Mouse (Mus musculus) myocyte (in vitro differentiated cells): ENCODE results near the gene Syce3. TPM values are rescaled to one million over a fixed set of nuclear protein-coding genes. Genes with fewer than 3 reads are reported as not detected.

Experiments used
- H3K27me3 ChIP-seq: one replicate; pipeline ENCODE4 v1.6.1; 2011; ENCODE audit not compliant: control insufficient read depth, insufficient read depth, insufficient read length
- H3K36me3 ChIP-seq: one replicate; pipeline ENCODE4 v1.6.1; 2011; ENCODE audit not compliant: control insufficient read depth, insufficient read depth
- H3K4me2 ChIP-seq: one replicate; pipeline ENCODE4 v1.6.1; 2011; ENCODE audit warnings: low read depth, control low read depth
- H3K4me3 ChIP-seq: one replicate; pipeline ENCODE4 v1.5.1; 2011; ENCODE audit warnings: mild to moderate bottlenecking, control low read depth, moderate library complexity
- H3K79me2 ChIP-seq: one replicate; pipeline ENCODE4 v1.6.1; 2011; ENCODE audit not compliant: control insufficient read depth, insufficient read depth
- H3ac ChIP-seq: one replicate; pipeline ENCODE4 v1.6.1; 2011; ENCODE audit not compliant: control insufficient read depth, insufficient read length
- CEBPB ChIP-seq: IDR thresholded peaks from 2 replicates; pipeline ENCODE4 v1.6.1; 2011; ENCODE audit warnings: mild to moderate bottlenecking, moderate library complexity; ENCODE audit not compliant: poor library complexity, insufficient read depth, severe bottlenecking
- E2F4 ChIP-seq: IDR thresholded peaks from one replicate; pipeline ENCODE4 v1.6.1; 2011; ENCODE audit warnings: mild to moderate bottlenecking, control low read depth, moderate library complexity; ENCODE audit not compliant: insufficient read depth
- MAX ChIP-seq: IDR thresholded peaks from one replicate; pipeline ENCODE4 v1.6.1; 2011; ENCODE audit warnings: low read depth, mild to moderate bottlenecking, control low read depth
- MYOD1 ChIP-seq, 3 experiments: IDR thresholded peaks; one replicate each; pipeline ENCODE4 v1.6.1; 2011; ENCODE audit warnings: control low read depth in 2 of 3, low read depth in 2 of 3, mild to moderate bottlenecking in 2 of 3, moderate library complexity in 1 of 3; ENCODE audit not compliant: insufficient read length in 2 of 3, control insufficient read depth in 1 of 3
- MYOG ChIP-seq, 3 experiments: IDR thresholded peaks; one replicate each; pipeline ENCODE4 v1.6.1; 2011; ENCODE audit warnings: control low read depth in 2 of 3, low read depth in 2 of 3, mild to moderate bottlenecking in 2 of 3; ENCODE audit not compliant: insufficient read length in 2 of 3, control insufficient read depth in 1 of 3, insufficient read depth in 1 of 3
- POLR2A ChIP-seq: IDR thresholded peaks from one replicate; pipeline ENCODE4 v1.6.1; 2011; ENCODE audit warnings: low read depth, mild to moderate bottlenecking, control low read depth, moderate library complexity; ENCODE audit not compliant: insufficient read length
- POLR2AphosphoS2 ChIP-seq: IDR thresholded peaks from one replicate; pipeline ENCODE4 v1.6.1; 2011; ENCODE audit warnings: low read depth, control low read depth; ENCODE audit not compliant: insufficient read length
- REST ChIP-seq: IDR thresholded peaks from one replicate; pipeline ENCODE4 v1.6.1; 2011; ENCODE audit warnings: mild to moderate bottlenecking, control low read depth, moderate library complexity; ENCODE audit not compliant: insufficient read depth, insufficient read length
- SRF ChIP-seq: IDR thresholded peaks from one replicate; pipeline ENCODE4 v1.6.1; 2011; ENCODE audit warnings: low read depth; ENCODE audit not compliant: control insufficient read depth, insufficient read length
- TCF12 ChIP-seq: IDR thresholded peaks from one replicate; pipeline ENCODE4 v1.6.1; 2011; ENCODE audit warnings: mild to moderate bottlenecking, control low read depth; ENCODE audit not compliant: poor library complexity, insufficient read depth, severe bottlenecking
- TCF3 ChIP-seq: IDR thresholded peaks from one replicate; pipeline ENCODE4 v1.6.1; 2011; ENCODE audit warnings: low read depth, control low read depth; ENCODE audit not compliant: insufficient read length
- USF1 ChIP-seq: IDR thresholded peaks from one replicate; pipeline ENCODE4 v1.6.1; 2011; ENCODE audit warnings: low read depth, mild to moderate bottlenecking, control low read depth, moderate library complexity
- polyA plus RNA-seq: library from polyadenylated mRNA; unstranded; fragments of >200 nt; fragmentation: generic; extraction: Trizol; gene quantifications from one replicate; pipeline ENCODE4 v1.2.1, GENCODE M21; 2012; ENCODE audit warnings: missing spikeins

Gene Syce3
- polyA plus RNA-seq, 1 experiment, result not detected

DNA sequence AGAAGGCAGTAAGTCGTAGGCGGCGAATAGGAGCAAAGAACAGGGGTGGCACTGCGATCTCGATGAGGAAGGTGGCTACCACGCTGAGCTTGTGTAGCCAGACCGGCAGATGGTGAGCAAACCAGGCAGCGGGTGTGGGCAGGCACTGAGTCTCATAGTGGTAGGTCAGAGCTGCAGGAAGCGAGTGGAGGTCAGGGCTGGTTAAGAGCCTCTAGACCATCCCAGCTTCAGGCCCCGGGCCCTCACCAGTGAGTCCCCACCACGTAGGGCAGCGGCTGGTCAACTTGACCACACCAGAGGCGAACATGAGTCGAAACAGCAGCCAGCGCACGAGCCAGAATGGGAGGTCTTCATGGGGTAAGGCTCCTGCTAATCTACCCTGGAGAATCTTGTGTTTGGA, 56.5 kb downstream of the Syce3 start:
- TF ChIP-seq TCF12 (no peak), POLR2AphosphoS2 (no peak), POLR2A (no peak), CEBPB (no peak)
- H3K36me3 ChIP-seq, result peaks cover 9% of the 10 kb centered on the region
- peaks cover 45% of the 10 kb centered on the region for H3K79me2 ChIP-seq
- no peaks in the 10 kb centered on the region for H3K27me3 ChIP-seq
- H3ac ChIP-seq, result no peak overlapping the region
- H3K4me2 ChIP-seq, result peak overlapping the region; percentile 75
- H3K4me3 ChIP-seq, result peak overlapping the region; percentile 97

DNA sequence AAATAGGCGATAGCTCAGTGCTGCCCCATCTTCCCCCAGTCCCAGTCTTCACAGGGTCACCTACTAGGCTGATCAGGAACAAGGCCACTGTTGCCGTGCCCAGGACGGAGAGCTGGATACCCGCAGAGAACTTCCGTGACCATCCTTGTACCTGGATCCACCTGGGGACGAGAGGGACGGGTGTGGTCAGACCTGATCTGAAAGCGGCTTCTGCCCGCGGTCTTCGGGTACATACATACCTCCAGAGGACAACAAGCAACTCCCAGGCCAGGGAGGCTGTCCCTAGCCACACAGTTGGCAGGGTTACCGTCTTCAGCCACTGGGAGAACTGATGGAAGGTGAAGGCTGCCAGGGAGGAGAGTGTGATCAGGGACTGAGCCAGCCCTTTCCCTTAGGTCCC, 57.5 kb downstream of the Syce3 start:
- Histone ChIP-seq H3K36me3 (peaks cover 4% of the 10 kb centered on the region), H3ac (no peak overlapping the region), H3K4me3 (no peak overlapping the region), H3K4me2 (no peak overlapping the region), H3K79me2 (peaks cover 35% of the 10 kb centered on the region), H3K27me3 (no peaks in the 10 kb centered on the region)
- no peak for TF ChIP-seq POLR2AphosphoS2
- TF ChIP-seq TCF3, result no peak
- no peak for TF ChIP-seq USF1
- TF ChIP-seq SRF, result no peak
- TF ChIP-seq MAX, result no peak
- TF ChIP-seq MYOD1 (IDR thresholded peaks at IDR 0.05; ENCODE audit: control insufficient read depth in 1 of 3, insufficient read length in 2 of 3, low read depth in 2 of 3), result no peak
- no peak for TF ChIP-seq POLR2A
- no peak for TF ChIP-seq E2F4
- TF ChIP-seq MYOG (IDR thresholded peaks at IDR 0.05; ENCODE audit: control insufficient read depth in 1 of 3, insufficient read depth in 1 of 3, insufficient read length in 2 of 3, low read depth in 2 of 3), result no peak
- no peak for TF ChIP-seq REST
- no peak for TF ChIP-seq CEBPB
- no peak for TF ChIP-seq TCF12

DNA sequence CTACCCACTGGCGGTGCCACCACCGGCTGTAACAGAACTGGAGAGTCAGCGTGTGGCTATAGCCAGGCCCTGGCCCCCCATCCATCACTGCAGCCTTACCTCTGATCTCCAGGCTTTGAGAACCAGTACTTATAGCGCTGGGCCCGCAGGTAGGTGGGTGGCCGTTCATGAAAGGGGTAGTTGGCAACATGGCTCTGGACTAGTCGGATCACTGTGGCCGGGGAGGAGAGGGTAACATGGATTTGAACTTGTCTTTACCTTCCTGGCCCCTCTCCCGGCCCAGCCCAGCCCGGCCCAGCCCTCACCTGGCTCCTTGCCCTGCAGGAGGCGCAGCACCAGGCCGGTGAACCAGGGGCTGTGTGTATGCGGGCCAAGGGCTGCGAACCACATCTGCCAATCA, 58.2 kb downstream of the Syce3 start:
- peaks cover 27% of the 10 kb centered on the region for H3K79me2 ChIP-seq
- H3K4me3 ChIP-seq, result no peak overlapping the region
- H3ac ChIP-seq, result no peak overlapping the region
- H3K4me2 ChIP-seq, result no peak overlapping the region
- H3K36me3 ChIP-seq, result peaks cover 4% of the 10 kb centered on the region
- TF ChIP-seq TCF3, result no peak
- no peak for TF ChIP-seq MAX
- TF ChIP-seq CEBPB, result no peak
- no peak for TF ChIP-seq MYOD1 (IDR thresholded peaks at IDR 0.05; ENCODE audit: control insufficient read depth in 1 of 3, insufficient read length in 2 of 3, low read depth in 2 of 3)
- no peak for TF ChIP-seq POLR2AphosphoS2
- TF ChIP-seq POLR2A, result no peak
- no peak for TF ChIP-seq REST
- TF ChIP-seq SRF, result no peak
- no peaks in the 10 kb centered on the region for H3K27me3 ChIP-seq

DNA sequence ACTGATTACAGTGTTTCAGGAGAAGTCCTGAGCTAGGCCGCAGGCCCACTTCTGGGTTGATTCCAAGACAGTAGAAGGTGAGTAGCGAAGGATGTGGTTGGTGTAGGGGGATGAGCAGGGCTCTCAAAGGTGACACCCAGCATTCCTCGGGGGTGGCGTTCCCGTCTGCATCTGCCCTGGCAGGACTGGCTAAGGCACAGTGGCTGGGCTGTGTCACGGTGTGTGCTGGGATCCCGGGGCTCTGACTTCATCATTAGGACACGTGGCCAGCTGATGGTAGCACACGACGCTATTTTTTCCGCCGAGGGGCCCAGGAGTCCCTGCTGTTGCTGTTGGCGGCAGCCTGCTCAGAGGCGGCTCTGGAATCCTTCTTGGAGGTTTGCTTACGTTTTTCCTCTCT, 59.0 kb downstream of the Syce3 start:
- no peak for TF ChIP-seq CEBPB
- TF ChIP-seq E2F4, result no peak
- TF ChIP-seq MAX, result no peak
- no peak for TF ChIP-seq MYOG (IDR thresholded peaks at IDR 0.05; ENCODE audit: control insufficient read depth in 1 of 3, insufficient read depth in 1 of 3, insufficient read length in 2 of 3, low read depth in 2 of 3)
- no peak for TF ChIP-seq MYOD1 (IDR thresholded peaks at IDR 0.05; ENCODE audit: control insufficient read depth in 1 of 3, insufficient read length in 2 of 3, low read depth in 2 of 3)
- H3K4me3 ChIP-seq, result no peak overlapping the region
- H3ac ChIP-seq, result no peak overlapping the region

DNA sequence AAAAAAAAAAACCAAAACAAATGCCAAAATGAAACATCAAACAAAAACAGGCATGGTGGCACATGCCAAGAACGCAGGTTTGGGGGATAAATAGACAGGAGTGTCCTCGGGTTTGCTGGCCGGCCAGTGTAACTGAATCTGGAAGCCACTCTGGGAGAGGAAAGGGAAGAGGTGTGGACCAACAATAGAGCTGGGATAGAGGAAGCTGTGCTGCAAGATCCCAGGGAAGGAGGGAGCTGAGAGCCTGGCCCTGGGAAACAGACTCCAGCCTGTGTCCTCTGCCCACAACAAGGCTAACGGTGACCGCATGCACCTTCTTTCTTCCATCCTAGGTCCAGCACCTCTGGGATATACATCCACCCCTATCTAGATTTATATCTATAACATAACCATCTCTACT, 59.9 kb downstream of the Syce3 start:
- Histone ChIP-seq H3K4me2 (no peak overlapping the region), H3K79me2 (peaks cover 14% of the 10 kb centered on the region), H3K4me3 (no peak overlapping the region), H3ac (no peak overlapping the region), H3K36me3 (peaks cover 4% of the 10 kb centered on the region), H3K27me3 (no peaks in the 10 kb centered on the region)
- TF ChIP-seq POLR2A, result no peak
- no peak for TF ChIP-seq TCF12
- TF ChIP-seq TCF3, result no peak
- TF ChIP-seq USF1, result no peak
- TF ChIP-seq E2F4, result no peak
- TF ChIP-seq MYOG (IDR thresholded peaks at IDR 0.05; ENCODE audit: control insufficient read depth in 1 of 3, insufficient read depth in 1 of 3, insufficient read length in 2 of 3, low read depth in 2 of 3), result no peak
- no peak for TF ChIP-seq POLR2AphosphoS2
- no peak for TF ChIP-seq CEBPB
- TF ChIP-seq SRF, result no peak
- no peak for TF ChIP-seq MYOD1 (IDR thresholded peaks at IDR 0.05; ENCODE audit: control insufficient read depth in 1 of 3, insufficient read length in 2 of 3, low read depth in 2 of 3)

More for the DNA sequence above, 59.0 kb downstream of the Syce3 start:
- Histone ChIP-seq H3K36me3 (peaks cover 4% of the 10 kb centered on the region), H3K4me2 (no peak overlapping the region), H3K27me3 (no peaks in the 10 kb centered on the region), H3K79me2 (peaks cover 20% of the 10 kb centered on the region)
